Mouse (Mus musculus) heart, adult 2 months (tissue): Measurements from ENCODE around the gene Ehbp1l1. TPM values are rescaled to one million over a fixed set of nuclear protein-coding genes. Genes with fewer than 3 reads are reported as not detected.
"Not testable (repeated sequence)": the region's sequence is repeated elsewhere in the genome, so short reads cannot be mapped to it uniquely, and the experiment has no call there.

ENCODE experiments used
- DNase-seq, 2 experiments: peaks; one replicate each; pipeline ENCODE4 v3.0.0; 2021
- H3K27ac ChIP-seq: fragments of 200-600 bp; 2 replicates; pipeline ENCODE4 v1.8.1; 2022
- H3K27me3 ChIP-seq: fragments of 200-500 bp; 2 replicates; pipeline ENCODE4 v1.6.1; 2012; ENCODE audit warnings: mild to moderate bottlenecking, low read length, inconsistent platforms, mixed read lengths; ENCODE audit not compliant: control insufficient read depth, insufficient read depth
- H3K36me3 ChIP-seq: fragments of 200-500 bp; 2 replicates; pipeline ENCODE4 v1.6.1; 2012; ENCODE audit warnings: low read length, inconsistent platforms; ENCODE audit not compliant: control insufficient read depth, insufficient read depth
- H3K4me1 ChIP-seq: fragments of 200-500 bp; 2 replicates; pipeline ENCODE4 v1.6.1; 2011; ENCODE audit warnings: low read length; ENCODE audit not compliant: control insufficient read depth, insufficient read depth
- H3K4me3 ChIP-seq: fragments of 200-600 bp; 2 replicates; pipeline ENCODE4 v1.8.1; 2022
- H3K79me2 ChIP-seq: fragments of 200-500 bp; replicated peaks from 2 replicates; pipeline ENCODE4 v1.6.1; 2012; ENCODE audit warnings: mild to moderate bottlenecking, inconsistent platforms, low read length, moderate library complexity, mixed read lengths; ENCODE audit not compliant: control insufficient read depth, insufficient read depth
- H3K9ac ChIP-seq: fragments of 200-500 bp; 2 replicates; pipeline ENCODE4 v1.6.1; 2012; ENCODE audit warnings: low read depth, mild to moderate bottlenecking, control low read depth, inconsistent platforms, low read length, mixed read lengths
- CTCF ChIP-seq: fragments of 200-600 bp; IDR thresholded peaks from 2 replicates; pipeline ENCODE4 v1.8.1; 2022; ENCODE audit warnings: antibody characterized with exemption, mild to moderate bottlenecking, moderate library complexity
- EP300 ChIP-seq: fragments of 200-500 bp; IDR thresholded peaks from 2 replicates; pipeline ENCODE4 v1.6.1; 2011; ENCODE audit warnings: low read depth, low read length, control low read depth; ENCODE audit not compliant: insufficient read depth
- POLR2A ChIP-seq: fragments of 200-500 bp; IDR thresholded peaks from 2 replicates; pipeline ENCODE4 v1.6.1; 2011; ENCODE audit warnings: mild to moderate bottlenecking, low read depth, low read length, control low read depth; ENCODE audit not compliant: insufficient read depth
- WGBS: fragments of 180-500 bp; shearing (Covaris S2); methylation state at CpG from one replicate; pipeline ENCODE4 v1.1.7; 2018; 5-methylcytosine and 5-hydroxymethylcytosine counted together
- intact Hi-C: fragments of 180-260 bp; cut with DNase I; formaldehyde crosslinking; loops from one replicate; pipeline ENCODE4 v1.15.1; 2025
- polyA plus RNA-seq: library from polyadenylated mRNA; depleted of rRNA; stranded (reverse); fragments of >200 nt; gene quantifications from 2 replicates; pipeline ENCODE4 v1.2.3, GENCODE M21; 2012
- total RNA-seq, 2 experiments: library from RNA; stranded (reverse); gene quantifications; 2 replicates each; pipeline ENCODE4 v1.2.3; 2021

The Ehbp1l1 gene
- total and polyA plus RNA-seq, 3 experiments = 100 to 137 (median 128) TPM

DNA sequence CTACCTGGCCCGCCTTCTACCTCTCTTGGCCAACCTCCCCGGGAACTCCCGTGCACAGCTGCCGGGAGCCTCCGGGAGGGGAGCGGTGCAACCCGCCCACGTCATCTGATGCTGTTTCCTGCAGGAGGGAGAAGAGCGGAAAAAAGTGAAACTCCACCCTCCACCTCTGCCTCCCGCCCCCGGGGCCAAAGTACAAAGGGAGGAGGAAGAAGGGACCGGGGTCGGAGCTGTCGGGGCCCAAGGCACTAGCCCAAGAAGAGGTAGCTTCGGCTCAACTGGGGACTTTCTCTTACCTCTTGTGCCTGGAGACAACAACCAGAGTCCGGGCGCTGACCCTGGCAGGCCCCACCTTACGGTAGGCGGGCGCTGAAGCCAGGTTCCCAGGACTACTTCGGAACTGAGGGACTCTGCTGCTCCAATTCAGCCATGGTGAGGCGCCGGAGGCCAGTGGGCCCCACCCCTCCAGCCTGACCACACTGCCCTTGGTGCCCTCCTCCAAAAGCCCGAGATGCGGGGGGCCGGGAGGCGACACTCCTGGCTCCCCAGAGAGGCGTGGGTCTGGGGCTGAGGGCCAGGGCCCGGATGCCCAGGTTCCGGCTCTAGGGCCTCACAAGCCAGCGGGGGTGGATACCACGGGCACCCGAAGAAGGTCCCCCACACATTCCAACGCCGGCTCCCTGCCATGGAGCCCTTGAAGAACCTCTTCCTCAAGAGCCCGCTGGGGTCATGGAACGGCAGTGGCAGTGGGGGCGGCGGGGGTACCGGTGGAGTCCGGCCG, 36.4 kb downstream of the Ehbp1l1 start:
- TF ChIP-seq POLR2A (peak; percentile 90), EP300 (0 out of 2 replicates have a peak, but pooled peaks have one; percentile 16), CTCF (peak; percentile 11; the same call in 1 of the 2 replicates)
- Histone ChIP-seq H3K4me1 (peaks cover 17% of the 10 kb centered on the region), H3K27ac (peak overlapping the region; percentile 97), H3K27me3 (no peaks in the 10 kb centered on the region), H3K9ac (peak overlapping the region; percentile 78), H3K36me3 (no peaks in the 10 kb centered on the region), H3K4me3 (peak overlapping the region; percentile 94), H3K79me2 (peaks cover 7% of the 10 kb centered on the region)
- peak; percentile 89 to 93 for DNase-seq
- WGBS = 2% methylated on average over 42 of the region's 42 CpGs
- intact Hi-C loops = loop anchor here (2.0 to 10.0 kb wide), 4 partner anchors 42 to 305 kb away; partner anchors contain the start of genes Kat5, Rela and Sart1

GRCm38 (mm10) chr19:5689088-5689428, 37.1 kb downstream of the Ehbp1l1 start:
- TF ChIP-seq EP300 = no peak
- TF ChIP-seq POLR2A = no peak
- TF ChIP-seq CTCF = no peak
- peaks cover 14% of the 10 kb centered on the region for H3K4me1 ChIP-seq
- H3K27me3 ChIP-seq = no peaks in the 10 kb centered on the region
- peak overlapping the region; percentile 97 for H3K27ac ChIP-seq
- no peaks in the 10 kb centered on the region for H3K36me3 ChIP-seq
- intact Hi-C loops = loop anchor here (5.0 to 10.0 kb wide), 3 partner anchors 42 to 304 kb away; partner anchors contain the start of genes Kat5 and Sart1
- peak overlapping the region; percentile 64 for H3K9ac ChIP-seq
- peaks cover 7% of the 10 kb centered on the region for H3K79me2 ChIP-seq
- H3K4me3 ChIP-seq = peak overlapping the region; percentile 94
- under 1% methylated on average over 7 of the region's 7 CpGs for WGBS
- no peak for DNase-seq

DNA sequence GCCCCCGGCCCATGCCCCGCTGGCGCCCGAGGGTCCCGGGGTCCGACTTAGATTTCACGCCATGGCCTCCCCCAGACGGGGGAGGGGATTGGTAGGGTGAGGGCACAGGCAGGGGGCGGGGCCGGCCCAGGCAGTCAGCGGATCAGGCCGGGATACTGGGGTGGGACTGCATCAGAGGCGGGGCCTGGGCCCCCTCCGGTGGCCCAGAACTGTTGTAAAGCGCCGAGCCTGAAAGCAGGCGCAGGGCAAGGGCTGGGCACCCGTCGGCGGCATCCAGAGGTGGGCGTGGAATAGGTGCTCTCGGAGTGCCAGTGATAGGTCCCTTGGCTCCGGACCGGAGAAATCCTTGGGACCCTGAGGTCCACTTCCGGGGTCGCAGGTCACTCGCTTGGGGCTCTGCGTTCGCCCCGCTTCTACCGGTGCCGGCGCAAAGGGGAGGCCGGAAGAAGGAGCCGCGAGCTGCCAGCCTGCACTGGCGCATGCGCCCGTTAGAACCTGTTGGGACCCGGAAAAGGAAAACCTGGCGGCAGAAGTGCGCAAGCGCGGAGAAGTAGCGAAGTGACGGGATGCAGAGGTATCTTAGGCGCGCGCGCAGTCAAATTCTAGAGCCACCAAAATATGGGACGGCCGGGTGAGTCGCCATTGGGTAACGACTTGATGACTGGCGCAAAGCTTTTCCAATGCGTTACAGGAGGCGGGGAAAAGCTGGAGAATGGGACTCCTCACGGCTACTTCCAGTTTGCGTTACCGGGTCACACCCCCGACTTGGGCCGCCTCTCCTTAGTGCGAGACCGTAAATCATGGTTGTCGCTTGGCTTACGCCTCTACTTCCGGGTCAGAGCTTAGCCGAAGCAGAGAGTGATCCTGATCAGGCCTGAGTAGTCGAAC, 37.7 kb downstream of the Ehbp1l1 start, which contains the start of the genes Map3k11 and Pcnx3:
TSS of gene Map3k11 (plus strand) at position 543 of the 888 bp plus-strand sequence.
TSS of gene Pcnx3 (minus strand) at position 709 of the 888 bp plus-strand sequence.
- Histone ChIP-seq H3K4me3 (peak within 1 kb of the TSS; percentile 94), H3K36me3 (no peaks in the 10 kb centered on the region), H3K79me2 (peaks cover 7% of the 10 kb centered on the region), H3K4me1 (peaks cover 9% of the 10 kb centered on the region), H3K9ac (peak within 1 kb of the TSS; percentile 78), H3K27ac (peak within 1 kb of the TSS; percentile 97), H3K27me3 (no peaks in the 10 kb centered on the region)
- WGBS = under 1% methylated on average over 68 of the region's 69 CpGs
- peak; percentile 53 for TF ChIP-seq CTCF
- no peak; the same call in 1 of the 2 replicates for TF ChIP-seq POLR2A
- TF ChIP-seq EP300 = peak; percentile 67; the same call in 1 of the 2 replicates
- peak; percentile 93 to 99 for DNase-seq
- intact Hi-C loops = loop anchor here (1.0 to 10.0 kb wide), 4 partner anchors 25 to 304 kb away; partner anchors contain the start of genes Kat5, Sart1 and Sipa1

- Histone ChIP-seq H3K4me1 (peaks cover 4% of the 10 kb centered on the region), H3K27ac (peak overlapping the region; percentile 97), H3K9ac (peak overlapping the region; percentile 71), H3K36me3 (no peaks in the 10 kb centered on the region), H3K79me2 (peaks cover 7% of the 10 kb centered on the region), H3K4me3 (peak overlapping the region; percentile 94), H3K27me3 (no peaks in the 10 kb centered on the region)
- TF ChIP-seq EP300 (no peak), CTCF (no peak), POLR2A (no peak)
- no peak for DNase-seq
- intact Hi-C loops = loop anchor here (1.0 to 10.0 kb wide), 4 partner anchors 24 to 303 kb away; partner anchors contain the start of genes Kat5, Sart1 and Sipa1
- 22% methylated on average over 9 of the region's 9 CpGs for WGBS
Measured at GRCm38 (mm10) chr19:5687738-5688137, 38.4 kb downstream of the Ehbp1l1 start.

GRCm38 (mm10) chr19:5686954-5687353, 39.2 kb downstream of the Ehbp1l1 start:
- H3K36me3 ChIP-seq, H3K79me2 ChIP-seq, H3K9ac ChIP-seq, H3K27ac ChIP-seq, H3K4me3 ChIP-seq, DNase-seq, H3K27me3 ChIP-seq, H3K4me1 ChIP-seq: not testable (repeated sequence)
- intact Hi-C loops = loop anchor here (5.0 to 10.0 kb wide), 3 partner anchors 40 to 302 kb away; partner anchors contain the start of genes Kat5 and Sart1
- 91% methylated on average over 12 of the region's 12 CpGs for WGBS
